Mouse (Mus musculus) kidney, postnatal 10 days (tissue): ENCODE measurements around the gene Crtc3.

ENCODE experiments used
- DNase-seq: peaks from one replicate; pipeline ENCODE4 v3.0.0; 2021; ENCODE audit warnings: mixed read lengths

Gene Crtc3

DNA sequence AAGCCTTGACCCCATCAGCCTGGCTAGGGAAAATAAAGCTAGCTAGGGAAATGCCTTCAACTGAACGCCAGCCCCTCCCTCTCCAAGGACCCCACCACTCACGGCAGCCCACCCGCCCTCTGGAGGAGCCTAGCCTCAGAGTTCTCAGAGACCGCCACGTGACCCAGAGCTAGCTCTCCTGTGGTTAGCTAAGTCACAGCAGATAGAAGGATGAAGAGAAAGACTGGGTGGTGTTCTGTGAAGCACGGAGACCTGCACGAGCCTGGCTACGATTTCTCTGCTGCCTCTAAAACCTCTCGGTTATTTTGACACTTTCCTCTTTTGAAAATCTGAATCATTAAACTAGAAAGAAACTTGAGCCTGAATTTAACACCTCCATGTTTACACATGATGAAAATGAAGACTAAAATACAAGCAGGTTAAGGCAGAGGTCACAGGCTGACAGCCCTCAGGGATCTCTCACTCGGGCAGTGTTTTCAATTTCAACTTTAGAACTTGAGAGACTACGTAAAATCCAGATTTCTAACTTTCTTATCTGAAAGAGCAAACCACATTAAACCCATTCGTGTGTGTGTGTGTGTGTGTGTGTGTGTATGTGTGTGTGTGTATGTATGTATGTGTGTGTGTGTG, 8.3 kb downstream of the Crtc3 start:
- DNase-seq = peak; percentile 20

- DNase-seq = no peak
These were observed 16.4 kb downstream of the Crtc3 start for GRCm38 (mm10) chr7:80672323-80672722.

DNA sequence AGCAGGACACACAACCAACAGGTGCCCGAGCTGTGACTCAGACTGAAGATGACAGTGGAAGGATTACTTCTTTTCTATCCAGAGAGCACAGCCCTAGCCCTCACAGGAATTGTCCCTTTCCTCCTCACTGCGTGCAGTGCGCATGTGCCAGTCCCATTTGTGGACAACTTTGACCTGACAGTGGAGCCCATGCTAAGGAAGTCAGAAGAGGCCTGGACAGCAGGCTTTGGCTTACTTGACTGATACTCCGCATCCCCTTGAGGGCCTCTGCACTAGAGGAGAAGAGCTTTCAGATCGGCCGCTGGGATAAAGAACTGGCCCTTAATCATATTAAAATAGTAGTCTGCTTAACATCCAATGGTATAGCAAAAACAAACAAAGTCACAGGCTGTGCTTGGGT, 17.8 kb downstream of the Crtc3 start:
- DNase-seq = no peak

DNA sequence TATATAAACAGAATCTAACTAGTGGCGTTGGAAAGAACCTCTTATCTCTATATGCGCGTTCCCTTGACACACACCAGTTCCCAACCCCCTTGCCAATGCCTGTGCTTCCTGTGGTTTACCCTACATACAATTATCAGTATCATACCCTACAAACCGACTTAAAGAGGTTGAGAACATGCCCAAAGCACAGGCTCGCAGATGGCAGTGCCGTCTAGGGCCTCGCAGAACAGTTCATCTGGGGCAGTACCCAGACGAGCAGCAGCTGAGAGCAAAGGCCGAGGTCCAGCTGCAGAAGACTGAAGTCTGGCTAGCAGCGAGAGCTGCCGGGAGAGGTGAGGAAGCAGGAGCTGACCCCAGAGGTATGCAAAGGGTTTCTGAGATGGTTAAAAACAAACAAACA, 21.5 kb downstream of the Crtc3 start:
- peak; percentile 55 for DNase-seq

GRCm38 (mm10) chr7:80666198-80666915, 22.3 kb downstream of the Crtc3 start:
- peak; percentile 79 for DNase-seq

DNA sequence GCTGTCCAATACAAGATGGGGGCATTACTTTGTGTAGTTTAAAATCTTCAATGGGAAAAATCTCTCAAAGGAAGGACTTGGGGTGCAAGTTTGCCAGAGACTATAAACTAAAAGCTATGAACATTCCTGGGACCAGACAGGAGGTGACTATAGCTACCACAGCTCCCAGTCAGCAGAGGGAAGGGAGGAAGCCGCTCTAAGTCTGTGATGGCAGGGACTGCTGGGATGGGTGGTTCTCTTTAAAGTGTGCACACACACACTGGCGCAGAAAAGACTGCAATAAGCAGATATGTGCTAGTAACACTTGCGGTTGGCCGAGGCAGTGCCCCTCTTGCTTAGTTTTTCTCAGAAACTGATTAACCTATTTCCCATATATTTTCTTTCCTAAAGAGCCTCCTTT, 27.6 kb downstream of the Crtc3 start:
- DNase-seq = no peak

DNA sequence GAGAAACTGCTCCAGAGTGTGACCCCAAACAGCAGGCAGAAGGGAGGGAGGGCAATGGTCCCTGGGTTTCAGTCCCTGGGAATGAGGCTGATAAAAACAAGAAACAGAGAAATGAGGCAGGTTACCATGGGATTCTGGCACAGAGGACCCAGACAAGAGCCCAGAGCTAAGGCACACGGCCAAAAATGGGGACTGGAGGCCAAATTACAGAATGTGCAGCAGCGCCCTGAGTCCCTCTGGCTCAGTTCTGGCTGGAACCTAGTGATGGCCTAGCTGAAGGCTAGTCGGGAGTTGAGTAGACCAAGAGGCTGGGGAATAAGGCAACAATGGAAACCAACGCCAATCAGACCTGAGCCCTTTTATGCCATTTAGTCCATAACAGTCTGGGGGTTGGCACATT, 28.1 kb downstream of the Crtc3 start:
- DNase-seq = peak; percentile 49

- peak; percentile 51 for DNase-seq
These were observed 30.8 kb downstream of the Crtc3 start for GRCm38 (mm10) chr7:80657896-80658295.

GRCm38 (mm10) chr7:80655350-80656013, 33.2 kb downstream of the Crtc3 start:
- DNase-seq = no peak

DNA sequence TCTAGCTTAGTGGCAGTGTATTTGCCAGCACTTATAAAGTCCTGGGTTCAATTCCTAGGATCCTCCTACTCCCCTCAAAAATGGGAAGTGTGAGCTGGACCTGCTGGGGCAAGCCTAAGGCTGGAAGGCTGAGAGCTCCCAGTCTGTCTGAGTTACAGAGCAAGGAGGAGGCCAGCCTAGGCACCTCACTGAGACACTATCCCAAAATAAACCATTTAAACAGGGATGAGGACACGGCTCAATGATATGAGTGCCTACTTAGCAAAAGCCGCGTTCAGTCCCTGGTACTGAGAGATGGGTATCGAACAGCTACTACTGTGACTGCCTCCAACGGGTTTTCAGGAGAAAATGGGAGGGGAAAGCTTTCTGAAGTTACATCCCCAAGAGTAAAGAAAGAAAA, 33.8 kb downstream of the Crtc3 start:
- DNase-seq = no peak

DNA sequence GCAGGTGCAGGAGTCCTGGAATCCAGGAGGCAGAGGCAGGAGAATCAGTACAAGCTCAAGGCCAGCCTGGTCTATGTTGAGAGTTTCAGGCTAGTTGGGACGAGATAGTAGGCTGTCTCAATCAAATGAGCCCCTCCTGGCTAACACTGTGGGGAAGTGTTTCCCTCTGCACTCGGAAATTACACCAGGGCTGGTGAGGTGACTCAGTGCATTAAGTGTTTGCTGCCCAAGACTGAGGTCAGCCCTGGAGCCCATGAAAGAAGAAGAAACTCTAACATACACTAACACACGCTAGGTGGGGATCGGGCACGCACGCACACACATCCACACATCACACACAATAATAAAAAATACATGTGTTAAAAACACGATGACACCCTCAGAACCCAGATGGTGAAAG, 34.3 kb downstream of the Crtc3 start:
- DNase-seq = no peak

DNA sequence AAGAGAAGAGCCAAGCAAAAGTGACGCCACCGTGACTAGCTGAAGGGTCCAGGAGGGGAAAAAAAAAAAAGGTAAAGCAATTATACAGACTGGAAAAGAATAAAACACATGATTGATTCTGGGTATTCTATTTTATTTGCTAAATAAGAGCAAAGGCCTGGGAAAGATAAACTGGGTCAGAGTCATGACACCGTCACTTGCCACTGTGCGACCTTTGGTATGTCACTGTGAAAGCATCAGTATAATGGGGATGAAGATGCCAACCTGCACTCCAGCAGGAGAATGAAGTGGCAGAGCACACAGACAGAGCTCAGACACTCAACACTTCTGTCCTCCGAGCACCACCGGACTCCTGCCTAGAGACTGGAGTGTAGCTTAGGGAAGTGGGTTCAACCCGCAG, 34.7 kb downstream of the Crtc3 start:
- DNase-seq = no peak

GRCm38 (mm10) chr7:80653077-80653476, 35.6 kb downstream of the Crtc3 start:
- DNase-seq = no peak

DNA sequence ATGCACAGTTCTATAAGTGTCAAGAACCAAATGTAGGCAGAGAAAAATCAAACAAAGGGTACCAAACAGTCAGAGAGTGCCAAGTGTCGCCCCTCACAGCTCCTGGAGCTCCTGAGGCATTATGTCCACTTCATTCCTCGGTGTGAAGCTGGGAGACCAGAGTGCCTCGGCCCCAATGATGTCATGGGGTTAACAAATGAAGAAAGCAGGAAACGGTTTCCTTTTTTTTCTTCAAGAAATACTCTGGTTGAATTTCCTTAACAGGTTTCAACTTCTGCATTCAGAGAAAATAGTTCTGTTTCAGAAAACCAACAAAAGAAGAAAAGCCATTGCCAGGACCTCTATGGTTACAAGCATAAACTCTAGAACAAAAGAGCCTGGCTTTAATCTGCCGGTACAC, 36.4 kb downstream of the Crtc3 start:
- no peak for DNase-seq

- DNase-seq = peak; percentile 44
These were observed 41.2 kb downstream of the Crtc3 start for GRCm38 (mm10) chr7:80647437-80647871.

DNA sequence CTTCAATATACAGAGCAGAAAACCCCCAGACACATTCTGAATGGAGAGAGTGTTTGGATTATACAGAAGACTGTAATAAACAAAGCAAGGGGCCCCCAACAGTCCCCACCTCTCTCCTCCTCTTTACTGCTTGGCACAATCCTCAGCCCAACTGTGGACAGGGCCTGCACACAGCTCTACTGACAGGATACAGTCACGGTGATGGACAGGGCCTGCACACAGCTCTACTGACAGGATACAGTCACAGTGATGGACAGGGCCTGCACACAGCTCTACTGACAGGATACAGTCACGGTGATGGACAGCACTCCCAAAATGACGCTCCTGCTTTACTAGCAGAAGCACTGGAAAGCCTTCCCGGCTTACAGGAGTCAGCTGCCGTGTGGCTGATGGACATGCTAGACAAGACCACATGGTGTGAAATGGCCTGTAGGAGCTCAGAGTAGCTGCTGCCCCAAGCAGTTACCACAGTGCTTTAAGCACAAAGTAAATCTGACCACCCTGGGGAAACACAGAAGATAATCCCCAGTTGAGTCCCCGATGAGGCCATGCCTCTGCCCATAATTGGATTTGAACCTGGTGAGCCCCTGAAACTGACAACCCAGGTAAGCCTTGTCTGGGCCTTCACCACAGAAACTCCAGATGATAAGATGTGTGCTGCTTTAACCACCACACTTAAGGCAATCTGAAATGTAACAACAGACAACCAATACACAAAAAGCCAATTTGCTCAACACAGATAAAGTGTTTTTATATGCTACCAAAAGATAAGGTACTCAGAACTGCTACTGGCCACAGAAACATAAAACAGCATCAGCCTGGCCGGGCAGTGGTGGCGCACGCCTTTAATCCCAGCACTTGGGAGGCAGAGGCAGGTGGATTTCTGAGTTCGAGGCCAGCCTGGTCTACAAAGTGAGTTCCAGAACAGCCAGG, 42.3 kb downstream of the Crtc3 start:
- DNase-seq = no peak

DNA sequence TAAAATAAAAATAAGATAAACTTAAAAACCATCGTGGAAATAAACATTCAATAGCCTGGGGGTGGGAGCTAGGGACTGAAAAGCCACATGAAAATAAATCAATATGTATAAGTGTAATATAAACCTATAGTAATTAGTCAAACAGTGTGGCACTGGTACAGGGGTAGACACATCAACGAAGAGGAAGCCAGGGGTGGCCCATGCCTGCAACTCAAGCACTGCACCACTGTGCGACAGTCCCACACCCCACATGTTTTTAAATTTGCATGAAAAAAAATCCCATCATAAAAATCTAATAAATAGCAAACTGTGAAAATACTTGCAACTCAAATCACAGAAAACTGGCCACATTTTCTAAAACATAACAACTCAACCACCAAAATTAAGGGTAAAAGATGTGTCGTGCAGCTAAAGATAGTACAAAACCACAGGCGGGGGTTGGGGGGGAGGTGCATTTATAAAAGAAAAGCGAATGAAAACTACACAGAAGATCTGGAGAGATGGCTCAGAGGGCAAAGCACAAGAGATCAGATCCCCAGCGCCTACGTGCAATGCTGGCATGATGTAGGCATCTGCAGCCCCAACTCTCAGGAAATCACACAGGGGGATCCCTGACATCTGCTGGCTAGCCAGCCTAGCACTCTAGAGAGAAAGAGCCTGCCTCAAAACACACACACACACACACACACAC, 45.6 kb downstream of the Crtc3 start:
- DNase-seq = no peak

DNA sequence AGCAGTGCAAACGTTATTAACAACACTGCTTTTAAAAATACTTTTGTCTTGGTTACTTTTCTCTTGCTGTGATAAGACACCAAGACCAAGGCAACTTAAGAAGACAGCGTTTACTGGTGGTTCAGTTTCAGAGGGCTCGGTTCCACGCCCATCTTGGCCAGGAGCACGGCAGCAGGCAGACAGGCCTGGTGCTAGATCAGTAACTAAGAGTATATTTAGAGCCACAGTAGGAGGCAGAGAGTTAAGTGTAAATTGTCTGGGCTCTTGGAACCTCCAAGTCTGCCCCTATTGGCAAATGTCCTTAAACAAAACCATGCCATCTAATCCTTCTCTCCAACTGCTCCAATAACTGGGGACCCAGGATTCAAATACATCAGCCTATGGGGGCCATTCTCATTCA, 46.1 kb downstream of the Crtc3 start:
- DNase-seq = no peak

- no peak for DNase-seq
These were observed 46.8 kb downstream of the Crtc3 start for GRCm38 (mm10) chr7:80641899-80642298.

- peak; percentile 66 for DNase-seq
These were observed 47.2 kb downstream of the Crtc3 start for GRCm38 (mm10) chr7:80641497-80641896.

DNA sequence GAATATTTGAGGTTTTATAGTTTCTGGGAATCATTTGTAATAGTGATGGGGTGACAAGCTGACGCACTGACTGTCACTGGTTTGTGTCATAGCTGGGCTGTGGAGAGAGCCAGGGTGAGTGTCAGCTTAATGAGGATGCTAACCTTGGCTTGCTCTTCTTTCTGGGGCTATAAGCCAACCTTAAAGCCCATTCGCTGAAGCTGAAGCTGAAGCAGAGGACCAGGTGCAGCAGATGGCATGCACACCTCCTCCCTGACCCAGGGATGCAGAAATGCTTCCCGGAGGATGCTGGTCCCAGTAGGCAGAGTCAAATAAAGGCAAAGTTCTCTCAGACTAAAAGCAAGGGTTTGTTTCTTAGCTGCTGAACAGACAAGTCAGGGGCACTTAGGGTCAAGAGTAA, 48.7 kb downstream of the Crtc3 start:
- DNase-seq = no peak

GRCm38 (mm10) chr7:80638460-80638859, 50.2 kb downstream of the Crtc3 start:
- DNase-seq = no peak
